Mouse (Mus musculus): ENCODE data around the gene Adprhl2.

Adprhl2 gene

DNA sequence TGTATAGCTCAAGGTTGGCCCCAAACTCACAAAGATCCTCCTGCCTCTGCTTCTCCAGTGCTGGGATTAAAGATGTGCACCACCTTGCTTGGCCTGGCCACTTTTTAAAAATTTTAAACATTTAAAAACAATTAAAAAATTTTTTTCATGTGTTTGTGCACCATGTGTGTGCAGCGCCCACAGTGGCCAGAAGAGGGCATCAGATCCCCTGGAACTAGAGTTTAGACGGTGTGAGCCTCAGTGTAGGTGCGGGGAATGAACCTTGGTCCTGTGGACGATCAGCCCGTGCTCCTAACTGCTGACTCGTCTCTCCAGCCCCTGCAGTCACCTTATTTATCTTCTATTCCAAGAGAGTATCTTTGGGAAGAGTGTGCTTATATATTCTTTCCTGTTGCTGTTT lies 15.4 kb downstream of the Adprhl2 start:
- no peak for DNase-seq (ENCODE audit: low read depth, low spot score)

DNA sequence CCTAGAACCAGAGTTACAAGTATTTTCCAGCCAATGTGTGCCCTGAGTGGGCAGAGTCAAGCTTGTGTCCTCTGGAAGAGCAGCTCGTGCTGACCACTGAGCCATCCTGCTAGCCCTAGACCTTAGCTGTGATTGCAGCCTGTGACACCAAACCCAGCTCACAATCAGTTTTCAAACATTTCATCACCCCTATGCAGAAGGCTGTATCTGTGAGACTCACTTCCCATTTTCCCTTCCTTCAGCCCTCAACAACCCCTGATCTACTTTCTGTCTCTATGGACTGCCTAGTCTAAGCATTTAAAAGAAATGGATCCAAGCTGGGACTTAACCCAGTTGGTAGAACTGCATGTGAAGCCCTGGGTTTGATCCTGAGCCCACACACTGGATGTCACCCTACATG lies 16.1 kb downstream of the Adprhl2 start:
- DNase-seq (ENCODE audit: low read depth, low spot score): no peak

DNA sequence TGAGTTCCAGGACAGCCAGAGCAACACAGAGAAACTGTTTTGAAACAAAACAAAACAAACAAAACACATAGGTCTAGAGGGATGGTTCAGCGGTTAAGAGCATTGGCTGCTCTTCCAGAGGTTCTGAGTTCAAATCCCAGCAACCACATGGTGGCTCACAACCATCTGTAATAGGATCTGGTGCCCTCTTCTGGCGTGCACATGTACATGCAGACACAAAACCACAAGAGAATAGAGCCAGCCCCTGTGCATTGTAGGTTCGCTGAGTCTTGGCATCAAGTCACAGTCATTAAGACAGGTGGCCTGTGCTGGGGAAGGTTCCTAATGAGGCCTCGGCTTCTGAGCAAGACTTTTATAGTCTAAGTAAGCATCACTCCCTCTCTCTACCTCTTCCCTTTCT lies 17.6 kb downstream of the Adprhl2 start:
- no peak for DNase-seq (ENCODE audit: low read depth, low spot score)

DNA sequence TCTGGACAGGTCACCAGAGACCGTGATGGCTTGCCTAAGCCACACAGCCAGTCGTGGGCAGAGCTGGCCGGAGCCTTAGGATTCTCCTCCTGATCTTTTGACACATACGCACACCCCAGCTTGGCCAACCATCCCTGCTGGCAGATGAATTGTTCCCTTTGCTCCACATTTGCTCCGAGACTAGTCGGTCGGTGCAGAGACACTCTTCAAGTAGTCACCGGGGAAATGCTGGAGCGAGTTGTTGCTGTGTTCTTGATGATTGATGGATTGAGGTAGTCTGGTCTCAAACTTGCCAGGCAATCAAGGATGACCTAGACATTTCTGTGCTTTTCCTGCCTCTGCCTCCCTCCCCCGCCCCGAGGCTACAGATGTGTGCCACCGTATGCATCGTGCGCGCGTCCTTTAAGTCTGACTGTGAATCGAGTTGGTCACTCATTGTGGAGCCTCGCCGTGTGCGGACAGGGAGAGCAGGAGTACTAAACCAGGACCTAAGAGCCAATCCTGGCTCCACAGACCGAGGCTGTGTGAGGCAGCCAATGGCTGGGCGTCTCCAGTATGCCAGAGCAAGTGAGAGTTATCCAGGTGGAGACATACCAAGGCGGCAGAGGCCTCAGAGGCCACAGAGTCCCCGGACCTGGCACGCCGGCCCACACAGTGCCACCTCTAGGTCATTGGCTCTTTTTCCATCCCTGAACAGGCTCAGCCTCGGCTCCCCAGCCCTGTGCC lies 19.8 kb downstream of the Adprhl2 start:
- no peak for DNase-seq (ENCODE audit: low read depth, low spot score)

DNA sequence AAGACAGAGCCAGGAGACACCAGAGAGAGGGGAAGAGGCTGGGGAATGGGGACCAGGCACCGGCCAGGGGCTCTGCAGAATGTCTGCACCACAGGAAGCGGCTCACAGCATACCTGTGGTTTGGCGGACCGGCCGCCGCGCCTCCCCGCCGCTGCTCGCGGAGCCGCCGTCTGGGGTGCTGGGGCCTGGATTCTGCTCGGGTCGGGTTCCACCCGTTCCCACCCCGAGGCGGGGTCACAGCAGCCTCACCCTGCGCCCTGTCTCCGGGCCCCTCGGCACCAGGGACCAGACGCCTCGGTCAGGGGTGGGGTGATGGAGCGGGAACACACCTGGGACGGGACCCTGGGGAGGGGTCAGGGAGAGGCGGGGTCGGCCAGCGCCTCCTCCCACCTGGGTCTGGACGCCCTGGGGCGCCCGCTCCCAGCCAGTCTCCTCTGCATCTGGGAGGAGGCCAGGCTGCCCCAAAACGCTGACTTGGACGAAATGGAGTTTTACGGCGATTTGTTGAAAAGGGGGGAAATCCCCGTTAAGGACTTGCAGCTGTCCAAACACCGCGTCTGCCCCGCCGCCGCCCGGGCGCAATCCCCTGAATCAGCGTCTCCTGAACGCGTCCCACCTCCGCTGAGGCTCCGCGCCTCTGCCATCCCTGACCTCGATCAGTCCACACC lies 20.5 kb downstream of the Adprhl2 start:
- no peak for DNase-seq (ENCODE audit: low read depth, low spot score)

DNA sequence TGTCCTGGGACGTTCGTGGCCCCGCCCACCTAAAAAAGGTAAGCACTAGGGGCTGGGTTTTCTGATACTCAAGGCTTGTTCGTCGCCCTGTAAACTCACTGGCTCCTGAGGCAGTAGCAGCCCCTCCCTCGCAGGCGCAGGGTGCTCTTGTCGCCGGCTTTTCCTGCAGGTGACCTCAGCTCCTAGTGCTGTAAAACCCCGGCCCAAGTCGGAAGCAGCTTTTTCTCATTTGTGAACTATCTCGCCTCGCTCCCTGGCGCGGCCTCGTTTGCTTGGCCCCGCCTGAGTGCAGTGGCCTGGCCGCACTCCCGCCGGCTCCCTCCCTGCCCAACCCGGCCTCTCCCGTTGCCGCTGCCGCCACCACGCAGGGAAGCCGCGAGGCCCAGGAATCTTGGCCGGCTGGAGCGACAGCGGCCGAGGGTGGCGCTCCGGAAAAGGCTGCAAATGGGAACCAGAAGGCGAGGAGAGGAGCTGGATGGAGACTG lies 24.8 kb downstream of the Adprhl2 start:
- no peak for DNase-seq (ENCODE audit: low read depth, low spot score)

DNA sequence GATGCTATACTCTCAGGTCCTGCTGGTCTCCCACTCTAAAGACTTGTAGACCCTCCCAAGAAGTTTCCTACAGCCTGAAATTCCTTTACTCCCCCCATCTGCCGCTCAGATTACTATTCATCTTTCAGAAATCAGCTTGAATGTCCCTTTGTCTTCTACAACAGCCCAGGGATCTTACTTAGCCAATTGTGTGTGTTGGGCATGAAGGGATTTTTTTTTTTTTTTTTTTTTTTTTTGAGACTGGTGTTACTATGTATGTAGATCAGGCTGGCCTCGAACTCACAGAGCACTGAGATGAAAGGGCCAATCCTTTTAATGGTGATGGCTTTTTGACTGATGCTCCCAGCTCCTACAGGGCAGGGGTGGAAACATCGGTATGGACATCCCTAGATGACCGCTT lies 25.6 kb downstream of the Adprhl2 start:
- DNase-seq (ENCODE audit: low read depth, low spot score): no peak

DNA sequence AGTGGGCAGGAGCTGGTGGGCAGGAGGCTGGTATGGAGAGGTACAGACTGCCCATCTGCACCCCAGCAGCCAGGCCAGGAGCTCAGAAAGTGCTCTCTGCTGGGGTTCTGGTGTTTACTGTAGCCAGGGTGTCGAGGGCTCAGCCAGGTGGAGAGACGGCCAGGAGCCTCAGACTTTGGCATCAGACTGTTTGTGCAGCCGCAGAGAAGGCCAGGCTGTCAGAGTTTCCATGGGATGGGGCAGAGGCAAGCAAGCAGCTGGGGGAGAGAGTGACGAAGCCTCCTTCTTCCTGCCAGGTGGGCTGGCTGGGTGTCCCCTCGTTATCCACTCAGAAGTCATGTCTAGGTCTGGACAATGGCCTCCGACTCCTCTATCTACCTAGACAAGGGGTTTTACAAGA lies 26.4 kb downstream of the Adprhl2 start:
- DNase-seq (ENCODE audit: low read depth, low spot score): no peak

DNA sequence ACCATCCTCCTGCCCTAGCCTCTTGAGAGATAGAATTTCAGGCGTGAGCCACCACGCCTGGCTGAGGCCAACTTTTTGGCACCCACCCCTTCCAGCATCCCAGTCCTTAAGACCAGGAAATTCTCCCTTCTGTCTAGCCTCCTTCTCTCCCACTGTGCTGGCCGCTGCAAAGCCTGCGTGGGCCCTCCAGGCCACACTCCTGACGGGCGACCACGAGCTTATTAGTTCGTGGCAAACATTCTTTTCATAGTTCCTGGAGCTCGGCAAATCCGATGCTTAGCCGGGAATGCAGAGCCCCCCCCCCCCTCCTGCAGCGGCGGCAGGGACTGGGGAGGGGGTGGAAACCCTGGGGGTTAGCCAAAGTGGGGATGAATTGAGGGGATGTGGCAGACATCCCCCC lies 30.3 kb downstream of the Adprhl2 start:
- no peak for DNase-seq (ENCODE audit: low read depth, low spot score)

DNA sequence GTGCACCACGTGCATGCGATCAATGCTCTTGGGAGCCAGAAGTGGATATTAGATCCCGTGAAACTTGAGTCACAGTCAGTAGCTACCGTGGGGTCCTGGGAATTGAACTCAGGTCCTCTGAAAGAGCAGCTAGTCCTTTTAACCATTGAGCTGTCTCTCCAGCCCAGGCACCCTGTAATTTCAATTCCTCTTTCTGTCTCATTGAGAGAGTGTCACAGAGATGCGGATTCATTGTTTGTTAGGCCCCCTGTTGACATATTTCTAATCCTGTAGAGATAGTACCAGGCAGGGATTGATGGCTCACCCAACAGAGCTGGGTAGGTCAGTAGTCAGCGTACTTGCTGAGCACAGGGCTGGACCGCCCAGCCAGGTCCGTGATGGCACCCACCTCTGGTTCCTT lies 31.2 kb downstream of the Adprhl2 start:
- DNase-seq (ENCODE audit: low read depth, low spot score): no peak

DNA sequence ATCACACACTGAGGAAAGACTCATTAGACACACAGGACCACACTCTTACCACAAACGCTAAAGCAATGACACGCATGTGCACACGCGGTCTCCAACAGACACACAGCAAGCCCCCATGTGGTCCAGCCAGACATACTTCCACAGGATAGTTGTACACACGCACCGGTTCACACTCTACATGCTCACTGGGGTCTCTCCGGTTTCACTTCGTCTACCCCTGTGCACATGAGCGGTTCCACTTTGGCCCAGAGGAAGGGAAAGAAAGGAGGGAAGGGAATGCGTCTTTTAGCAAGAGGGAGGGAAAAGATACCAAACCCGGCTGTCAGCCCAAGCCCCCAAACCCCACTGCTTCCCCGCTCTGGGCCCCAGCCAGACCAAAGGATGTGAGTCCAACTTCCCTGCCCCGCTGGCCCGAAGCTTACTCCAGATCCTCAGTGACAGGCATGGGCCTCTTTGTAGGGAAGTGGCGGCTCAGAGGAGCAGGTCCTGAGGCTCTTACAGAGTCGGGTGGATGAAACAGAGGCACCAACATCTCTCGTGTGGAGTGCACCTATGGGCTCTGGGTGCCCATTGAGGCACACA lies 33.3 kb downstream of the Adprhl2 start:
- no peak for DNase-seq (ENCODE audit: low read depth, low spot score)

DNA sequence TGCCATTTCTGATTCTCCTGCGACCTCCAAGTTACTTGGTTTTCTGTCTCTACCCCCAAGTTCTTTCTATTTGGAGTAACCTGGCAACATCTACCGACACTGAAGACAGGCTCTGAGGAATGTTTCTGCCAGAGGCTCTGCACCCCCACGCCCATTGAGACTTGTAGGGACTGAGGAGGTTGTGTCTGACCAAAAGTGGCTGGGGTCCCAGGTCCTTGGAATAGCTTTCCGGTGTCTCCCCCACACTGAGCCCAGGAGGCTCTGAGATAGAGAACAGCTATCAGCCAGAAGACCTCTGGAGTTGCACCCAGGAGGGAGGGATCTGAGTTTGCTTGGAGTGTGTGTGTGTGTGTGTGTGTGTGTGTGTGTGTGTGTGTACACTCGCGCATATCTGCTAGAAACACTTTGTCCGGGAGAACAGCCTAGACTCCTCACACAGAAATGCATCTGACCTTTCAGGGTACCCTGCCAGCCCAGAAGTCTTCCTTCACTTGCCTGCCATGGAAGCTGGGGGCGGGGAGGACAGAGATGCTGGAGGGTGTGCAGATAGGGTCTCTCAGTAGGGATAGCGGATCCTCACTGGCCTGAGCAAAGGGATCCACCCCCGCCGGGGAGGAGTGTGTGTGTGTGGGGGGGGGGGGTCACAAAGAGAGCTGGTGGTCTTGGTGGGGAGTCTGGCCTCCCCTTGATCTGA lies 34.1 kb downstream of the Adprhl2 start:
- no peak for DNase-seq (ENCODE audit: low read depth, low spot score)

DNA sequence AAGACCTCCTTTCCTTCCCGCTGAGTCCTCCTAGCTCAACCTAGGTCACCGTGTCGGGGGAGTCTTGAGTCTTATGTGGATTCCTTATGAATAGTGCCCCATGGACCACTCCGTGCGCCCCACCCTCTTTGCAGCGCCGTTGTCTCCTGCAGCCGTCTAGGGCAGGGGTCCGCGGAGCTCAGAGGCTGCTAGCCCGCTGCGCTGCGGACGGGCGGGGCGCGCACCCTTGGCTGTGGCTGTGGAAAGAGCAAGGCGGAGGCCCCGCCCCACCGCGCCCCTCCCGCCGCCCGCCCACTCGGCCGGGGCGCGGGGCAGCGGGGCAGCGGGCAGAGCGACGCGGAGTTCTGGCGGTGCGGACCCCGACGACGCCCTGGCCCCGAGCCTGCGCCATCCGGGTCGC lies 35.0 kb downstream of the Adprhl2 start, which contains the start of gene Col8a2:
Gene Col8a2 (plus strand): TSS at position 302 of the 400 bp plus-strand sequence.
- DNase-seq (ENCODE audit: low read depth, low spot score): no peak

DNA sequence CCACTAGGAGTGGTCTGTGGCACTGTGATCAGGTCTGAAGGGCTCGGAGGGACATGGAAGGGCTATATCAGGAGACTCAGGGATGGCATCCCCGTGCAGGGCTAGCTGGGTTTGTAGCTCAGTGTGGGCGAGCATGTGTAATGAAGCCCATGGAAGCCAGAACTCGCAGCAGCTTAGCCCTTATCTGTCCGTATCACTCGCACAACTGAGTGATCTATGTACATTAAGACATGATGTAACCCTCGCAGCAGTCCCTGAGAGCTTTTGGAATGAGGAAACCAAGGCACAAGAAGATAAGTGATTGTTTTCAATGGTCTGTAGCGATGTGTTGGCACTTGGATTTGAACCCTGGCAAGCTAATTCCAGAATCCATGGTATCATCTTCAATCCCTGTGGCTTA lies 37.9 kb downstream of the Adprhl2 start:
- no peak for DNase-seq (ENCODE audit: low read depth, low spot score)

DNA sequence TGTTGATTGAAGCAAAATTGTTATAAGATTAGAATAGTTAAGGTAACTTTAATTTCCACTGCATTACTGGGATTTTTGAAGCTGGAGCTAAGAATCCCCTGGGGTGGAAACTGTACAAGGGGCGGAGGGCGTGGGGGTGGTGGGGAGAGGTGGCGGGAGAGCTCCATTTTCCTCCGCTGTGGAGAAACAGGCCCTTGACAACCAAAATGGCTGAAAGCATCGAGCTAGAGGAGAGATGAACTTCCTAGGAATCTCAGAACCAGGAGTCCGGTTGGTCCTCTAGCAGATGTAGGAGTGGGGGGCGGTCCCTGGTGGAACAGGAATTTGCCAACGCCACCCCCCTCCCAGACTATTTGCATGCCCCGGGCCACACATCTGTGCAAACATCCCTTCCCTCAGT lies 39.8 kb downstream of the Adprhl2 start:
- no peak for DNase-seq (ENCODE audit: low read depth, low spot score)

DNA sequence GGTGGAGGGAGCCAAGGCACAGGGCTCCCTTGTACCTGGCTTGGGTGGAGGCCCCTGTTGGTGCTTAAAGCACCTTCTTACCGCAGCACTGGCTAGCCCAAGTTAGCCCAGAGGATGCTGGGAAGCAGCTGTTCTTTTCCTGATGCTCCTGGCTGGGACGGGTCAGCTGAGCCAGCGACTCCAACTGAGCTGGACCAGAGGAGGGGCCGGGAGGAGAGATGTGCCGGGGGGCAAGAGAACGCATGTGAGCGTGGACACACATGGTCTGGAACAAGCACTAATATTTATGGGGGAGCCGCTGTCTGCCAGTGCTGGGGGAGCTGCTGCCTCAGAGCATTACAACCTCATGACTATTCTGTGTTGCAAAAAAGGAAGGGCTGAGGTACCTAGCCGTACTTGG lies 42.5 kb downstream of the Adprhl2 start:
- DNase-seq (ENCODE audit: low read depth, low spot score): no peak

DNA sequence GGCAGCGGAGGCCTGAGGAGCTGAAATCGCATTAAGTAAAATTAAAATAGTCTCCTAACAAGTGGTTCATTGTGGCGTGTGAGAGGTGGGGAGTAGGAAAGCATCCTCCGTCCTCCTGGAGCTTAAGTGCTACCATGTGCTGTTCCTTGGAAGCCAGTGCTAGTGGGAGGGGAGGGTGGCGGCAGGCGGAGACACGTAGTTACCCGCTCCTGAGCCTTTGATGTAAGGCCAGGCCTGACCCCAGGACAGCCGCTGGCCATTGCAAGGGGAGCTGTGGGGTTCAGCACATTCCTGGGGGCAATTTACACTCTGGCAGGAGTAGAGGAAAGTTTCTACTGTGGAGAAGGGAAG lies 43.0 kb downstream of the Adprhl2 start:
- DNase-seq (ENCODE audit: low read depth, low spot score): no peak

DNA sequence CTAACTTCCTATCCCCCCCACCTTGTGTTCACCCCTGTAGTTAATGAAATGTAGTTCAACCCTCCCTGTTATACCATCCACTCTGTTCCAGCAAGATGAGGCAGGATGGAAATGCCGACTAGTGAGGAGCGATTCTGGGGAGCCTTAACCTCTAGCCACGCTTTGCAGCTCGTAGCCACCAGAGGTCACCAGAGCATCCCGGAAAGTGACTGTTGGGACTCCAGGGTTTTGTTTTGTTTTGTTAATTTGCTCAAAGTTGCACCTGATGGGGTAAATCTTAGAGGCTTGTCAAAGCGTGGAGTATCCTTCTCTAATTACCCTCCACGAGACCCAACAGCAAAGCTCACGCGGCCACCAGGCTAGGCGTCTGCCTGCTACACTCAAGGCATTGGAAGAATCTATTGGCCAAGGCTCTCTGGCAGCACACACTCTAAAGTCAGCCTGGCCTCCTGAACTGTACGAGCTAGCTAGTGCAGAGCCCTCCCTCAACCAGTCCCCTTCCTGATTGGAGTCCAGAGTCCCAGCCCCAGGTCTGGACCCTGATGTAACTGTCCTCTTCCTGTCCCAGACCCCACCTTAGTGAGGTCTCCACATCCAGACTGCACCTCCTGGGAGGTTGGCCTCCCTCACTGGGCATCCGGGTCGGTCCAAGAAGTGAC lies 43.5 kb downstream of the Adprhl2 start:
- DNase-seq (ENCODE audit: low read depth, low spot score): no peak

DNA sequence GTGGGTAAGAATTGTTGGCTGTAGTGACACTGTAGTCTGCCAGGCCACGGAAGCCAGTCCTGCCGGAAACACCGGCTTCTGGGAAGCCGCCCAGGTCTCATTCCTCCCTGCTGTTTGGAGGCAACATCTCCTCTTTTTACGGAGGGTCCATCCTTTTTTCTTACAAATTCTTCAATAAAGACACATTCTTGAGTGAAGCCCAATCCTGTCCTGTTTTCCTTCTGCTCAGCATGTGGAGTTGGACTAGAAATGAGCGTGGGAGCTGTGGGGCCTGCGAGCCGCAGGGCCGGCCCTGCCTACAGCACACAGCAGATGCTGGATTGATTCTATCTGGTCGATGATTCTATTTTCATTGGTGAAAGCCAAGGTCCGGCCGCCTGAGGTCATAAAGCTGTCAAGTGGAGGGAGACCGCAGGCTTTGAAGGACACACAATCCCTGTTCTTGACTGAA lies 45.8 kb downstream of the Adprhl2 start:
- no peak for DNase-seq (ENCODE audit: low read depth, low spot score)

DNA sequence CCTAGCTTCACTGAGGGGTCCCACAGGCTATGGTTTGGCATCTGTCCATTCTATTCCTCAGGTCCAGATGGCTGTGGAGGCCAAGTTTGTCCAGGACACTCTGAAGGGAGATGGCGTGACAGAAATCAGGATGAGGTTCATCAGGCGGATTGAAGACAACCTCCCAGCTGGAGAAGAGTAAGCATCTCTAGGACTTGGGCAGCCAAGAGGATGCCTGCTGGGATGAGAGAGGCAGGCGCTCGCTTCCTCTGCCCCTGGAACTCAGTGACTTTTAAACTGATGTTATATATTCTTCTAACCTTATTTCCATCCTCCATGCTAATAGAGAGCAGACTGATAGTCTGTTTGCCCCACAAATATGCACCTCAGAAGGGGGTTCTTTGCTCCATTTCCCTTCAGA lies 46.4 kb downstream of the Adprhl2 start:
- DNase-seq (ENCODE audit: low read depth, low spot score): no peak

DNA sequence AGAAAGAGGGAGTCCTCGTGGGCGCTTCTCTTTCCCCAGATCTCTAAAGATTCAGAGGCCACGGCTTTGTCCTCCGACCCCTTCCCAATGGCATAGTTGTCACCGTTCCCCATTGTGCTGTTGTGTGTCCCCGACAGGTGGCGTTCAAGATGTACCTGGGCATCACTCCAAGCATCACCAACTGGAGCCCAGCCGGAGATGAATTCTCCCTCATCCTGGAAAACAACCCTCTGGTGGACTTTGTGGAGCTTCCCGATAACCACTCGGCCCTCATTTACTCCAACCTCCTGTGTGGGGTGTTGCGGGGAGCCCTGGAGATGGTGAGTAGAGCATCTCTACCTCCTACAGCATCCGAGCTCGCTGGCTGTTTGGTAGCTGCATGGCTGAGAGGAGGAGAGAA lies 47.8 kb downstream of the Adprhl2 start:
- DNase-seq (ENCODE audit: low read depth, low spot score): no peak

DNA sequence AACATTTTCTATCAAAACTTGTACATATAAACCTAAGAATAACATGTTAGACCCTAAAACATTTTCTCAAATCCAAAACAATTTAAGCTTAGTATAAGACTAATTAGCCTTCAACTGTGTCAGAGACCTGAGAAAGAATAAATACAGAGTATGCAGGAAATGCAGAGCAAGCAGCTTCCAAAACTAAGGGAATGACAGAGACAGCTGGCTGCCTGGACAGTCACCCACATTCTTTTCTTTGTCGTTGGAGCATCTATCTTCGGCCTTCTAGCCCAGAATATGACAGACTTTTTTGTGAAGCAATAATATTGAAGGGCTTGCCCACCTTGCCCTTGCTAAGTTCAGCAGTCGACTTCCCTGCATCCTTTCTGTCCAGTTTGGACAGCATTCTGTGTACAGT lies 52.2 kb downstream of the Adprhl2 start:
- DNase-seq (ENCODE audit: low read depth, low spot score): no peak
